Mouse (Mus musculus) brown adipose tissue, adult 24 weeks (tissue): ENCODE measurements at regions not wholly inside any gene's neighbourhood (a gene's known extent, or its start where the extent isn't known, plus 50 kb on each side); places are given as distances from the start of the nearest gene placed in this dataset.

Experiments used
- H3K27ac ChIP-seq: fragments of 200-500 bp; replicated peaks from 2 replicates; pipeline ENCODE4 v1.5.1; 2012; ENCODE audit warnings: low read depth, mild to moderate bottlenecking, low read length
- H3K4me1 ChIP-seq: fragments of 200-500 bp; 2 replicates; pipeline ENCODE4 v1.6.1; 2012; ENCODE audit warnings: low read length, mixed read lengths; ENCODE audit not compliant: control insufficient read depth, insufficient read depth, insufficient read length
- H3K4me3 ChIP-seq: fragments of 200-500 bp; 2 replicates; pipeline ENCODE4 v1.5.1; 2012; ENCODE audit warnings: low read depth, mild to moderate bottlenecking, low read length, moderate library complexity; ENCODE audit not compliant: insufficient read depth

DNA sequence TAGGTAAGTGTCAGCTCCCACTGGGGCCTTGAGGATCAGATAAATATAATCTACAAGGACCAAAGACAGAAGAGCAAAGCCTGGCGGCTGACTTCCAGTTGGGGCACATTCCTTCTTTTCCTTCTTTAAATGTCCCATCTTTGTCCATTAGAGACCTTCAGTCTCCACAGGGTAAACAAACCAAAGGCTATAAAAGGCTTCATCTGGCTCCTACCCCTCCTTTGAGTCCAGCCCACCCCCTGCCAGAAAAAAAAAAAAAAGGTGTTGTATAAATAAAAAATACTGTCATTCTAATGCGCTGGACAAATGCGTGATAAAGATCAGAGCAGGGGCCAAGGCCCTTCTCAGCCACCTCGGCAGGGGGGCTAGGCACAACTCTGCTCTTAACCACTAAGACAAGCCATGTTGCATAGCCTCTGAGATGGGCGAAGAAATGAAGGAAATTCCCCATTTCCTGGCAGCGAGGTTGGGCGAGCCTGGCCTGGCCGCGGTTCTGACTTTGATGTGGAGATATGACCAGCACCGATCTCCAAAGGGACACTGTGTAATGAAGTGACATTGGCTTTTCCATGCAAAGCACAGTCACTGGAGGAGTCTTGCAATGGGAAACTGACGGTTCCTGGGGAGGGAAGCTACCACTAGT lies 492.0 kb downstream of the Med13l start:
- Histone ChIP-seq H3K4me1 (peaks cover 15% of the 10 kb centered on the region), H3K4me3 (no peak overlapping the region), H3K27ac (peak overlapping the region; percentile 59)

DNA sequence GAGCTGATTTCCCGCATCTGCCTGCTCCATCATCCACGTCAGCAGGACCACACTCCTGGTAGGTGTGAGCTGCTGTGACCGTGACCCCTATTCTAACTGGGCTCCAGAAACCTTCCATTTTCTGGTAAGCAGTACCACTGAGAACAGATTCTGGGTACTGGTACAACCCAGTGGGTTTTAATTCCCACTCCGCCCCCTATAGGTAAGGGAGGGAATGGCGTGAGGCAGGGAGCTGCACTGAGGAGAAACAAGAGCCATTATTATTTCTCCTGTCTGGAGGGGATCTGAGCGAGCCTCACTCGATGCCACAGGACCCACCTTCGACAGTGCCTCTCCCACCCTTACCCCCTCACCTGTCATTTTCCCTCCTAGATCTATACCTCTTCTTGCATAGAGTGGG lies 493.3 kb downstream of the Med13l start:
- no peak overlapping the region for H3K4me3 ChIP-seq
- 0 out of 2 replicates have a peak overlapping the region, but pooled peaks have one; percentile 99 for H3K27ac ChIP-seq
- H3K4me1 ChIP-seq = peaks cover 21% of the 10 kb centered on the region

DNA sequence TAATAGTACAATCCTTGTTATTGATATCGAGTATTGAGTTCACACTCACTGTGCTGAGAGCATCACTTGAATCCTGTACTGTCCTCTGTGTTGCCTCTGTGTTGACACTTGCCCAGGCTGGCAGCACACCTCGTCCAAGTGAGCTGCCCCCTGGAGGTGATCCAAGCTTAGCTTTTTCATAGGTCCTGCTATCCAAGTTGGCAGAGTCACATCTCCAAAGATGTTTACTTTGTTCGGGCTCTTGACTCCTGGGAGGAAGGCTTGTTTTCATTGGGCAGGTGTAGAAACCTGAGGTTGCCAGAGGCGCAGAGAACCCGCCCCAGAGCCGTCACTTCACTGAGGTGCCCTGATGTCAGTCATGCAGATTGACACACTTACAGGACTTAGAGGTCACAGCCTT lies 493.9 kb downstream of the Med13l start:
- Histone ChIP-seq H3K4me1 (peaks cover 25% of the 10 kb centered on the region), H3K27ac (peak overlapping the region; percentile 99), H3K4me3 (no peak overlapping the region)

GRCm38 (mm10) chr5:119055430-119055829 lies 495.0 kb downstream of the Med13l start:
- Histone ChIP-seq H3K27ac (peak overlapping the region; percentile 99), H3K4me3 (no peak overlapping the region), H3K4me1 (peaks cover 28% of the 10 kb centered on the region)

DNA sequence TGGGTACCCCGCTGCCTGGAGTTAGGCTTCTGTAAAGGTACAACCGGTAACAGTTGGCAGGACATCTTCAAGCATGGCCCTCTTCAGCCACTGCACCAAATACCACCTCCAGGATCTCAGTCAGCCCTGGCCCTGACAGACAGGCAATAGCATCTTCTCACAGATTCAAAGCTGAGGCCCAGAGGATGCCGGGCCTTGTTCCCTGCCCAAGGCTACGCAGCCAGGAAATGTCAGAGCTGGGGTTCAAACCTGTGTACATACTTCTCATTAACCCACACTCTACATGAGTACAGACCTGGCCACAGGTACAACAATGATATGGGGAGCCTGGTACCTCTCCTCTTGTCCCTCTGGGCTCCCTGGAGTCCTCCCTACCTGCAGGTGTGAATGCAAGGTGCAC lies 497.3 kb downstream of the Med13l start:
- peak overlapping the region; percentile 94 for H3K27ac ChIP-seq
- H3K4me1 ChIP-seq = peaks cover 23% of the 10 kb centered on the region
- no peak overlapping the region for H3K4me3 ChIP-seq

DNA sequence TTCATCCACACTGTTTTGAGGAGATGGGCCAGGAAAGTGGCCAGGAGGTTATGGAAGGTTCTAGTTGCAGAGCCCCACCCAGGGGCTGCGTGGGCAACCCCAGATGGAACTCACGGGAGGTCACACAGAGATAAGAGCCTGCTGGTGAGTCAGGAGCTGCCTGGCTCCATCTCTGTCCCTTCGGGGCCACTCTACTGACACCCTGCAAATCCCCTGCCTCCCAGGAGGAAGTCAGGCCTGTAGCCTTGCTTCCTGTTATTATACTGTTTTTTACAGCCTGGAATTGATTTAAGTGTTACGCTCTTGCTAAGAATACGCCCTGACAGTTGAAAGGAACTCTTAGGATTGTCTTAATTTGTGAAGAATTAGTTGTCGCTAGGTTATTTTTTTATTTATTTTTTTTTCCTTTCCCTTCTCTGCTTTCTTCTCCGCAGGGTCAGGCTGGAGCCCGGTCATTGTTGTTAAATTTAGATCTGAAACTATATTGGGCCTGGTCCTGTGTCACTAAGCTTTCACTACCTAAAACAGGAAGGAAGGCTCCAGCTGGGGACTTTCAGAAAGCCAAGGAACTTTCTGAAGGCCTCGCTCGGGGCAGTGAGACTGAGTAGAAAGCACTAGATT lies 497.9 kb downstream of the Med13l start:
- Histone ChIP-seq H3K4me3 (no peak overlapping the region), H3K4me1 (peaks cover 23% of the 10 kb centered on the region), H3K27ac (peak overlapping the region; percentile 98)

- peaks cover 23% of the 10 kb centered on the region for H3K4me1 ChIP-seq
- peak overlapping the region; percentile 98 for H3K27ac ChIP-seq
- H3K4me3 ChIP-seq = no peak overlapping the region
Measured at GRCm38 (mm10) chr5:119059223-119059622, 498.7 kb downstream of the Med13l start.

DNA sequence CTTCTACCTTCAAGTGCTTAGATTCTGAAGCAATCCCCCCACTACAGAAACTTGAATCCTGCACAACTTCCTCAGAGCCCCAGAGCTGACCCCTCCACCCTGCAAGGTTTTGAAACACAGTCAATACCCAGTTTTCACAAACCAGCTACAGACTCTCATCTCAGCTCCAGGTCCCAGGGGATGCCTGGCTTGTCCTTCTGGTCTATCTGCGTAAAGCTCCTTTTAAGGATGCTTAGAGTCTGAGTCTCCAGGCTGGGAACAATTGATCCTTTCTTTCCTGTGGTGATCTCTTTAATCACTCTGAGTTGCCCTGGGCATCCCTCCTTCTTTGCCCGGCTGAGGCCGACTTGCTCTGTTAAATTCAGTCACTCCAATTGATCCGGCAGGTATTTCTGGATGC lies 500.4 kb downstream of the Med13l start:
- Histone ChIP-seq H3K4me1 (peaks cover 19% of the 10 kb centered on the region), H3K27ac (no peak overlapping the region), H3K4me3 (no peak overlapping the region)

GRCm38 (mm10) chr5:119062478-119062877 lies 502.0 kb downstream of the Med13l start:
- Histone ChIP-seq H3K27ac (no peak overlapping the region), H3K4me3 (no peak overlapping the region)

DNA sequence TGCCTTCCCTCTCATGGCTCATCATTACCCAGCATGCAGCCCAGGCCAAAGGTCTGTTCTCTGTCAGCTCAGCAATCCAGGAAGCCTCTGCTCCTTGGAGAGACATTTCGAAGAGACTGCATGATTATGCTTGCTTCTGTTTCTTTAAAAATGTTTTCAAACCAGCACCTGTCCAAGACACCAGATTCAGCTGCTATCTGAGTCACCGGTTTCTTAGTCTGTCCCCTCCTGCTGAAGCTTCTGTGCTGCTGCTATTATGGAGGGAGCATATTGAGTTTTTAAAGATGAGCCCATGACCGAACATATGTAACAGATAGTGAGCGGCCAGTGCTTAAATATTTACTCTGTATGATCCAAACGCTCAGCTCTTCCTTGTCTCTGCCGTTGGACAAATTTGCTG lies 506.2 kb downstream of the Med13l start:
- no peaks in the 10 kb centered on the region for H3K4me1 ChIP-seq
- no peak overlapping the region for H3K4me3 ChIP-seq

More at GRCm38 (mm10) chr5:119062478-119062877, 502.0 kb downstream of the Med13l start:
- H3K4me1 ChIP-seq = peaks cover 13% of the 10 kb centered on the region

DNA sequence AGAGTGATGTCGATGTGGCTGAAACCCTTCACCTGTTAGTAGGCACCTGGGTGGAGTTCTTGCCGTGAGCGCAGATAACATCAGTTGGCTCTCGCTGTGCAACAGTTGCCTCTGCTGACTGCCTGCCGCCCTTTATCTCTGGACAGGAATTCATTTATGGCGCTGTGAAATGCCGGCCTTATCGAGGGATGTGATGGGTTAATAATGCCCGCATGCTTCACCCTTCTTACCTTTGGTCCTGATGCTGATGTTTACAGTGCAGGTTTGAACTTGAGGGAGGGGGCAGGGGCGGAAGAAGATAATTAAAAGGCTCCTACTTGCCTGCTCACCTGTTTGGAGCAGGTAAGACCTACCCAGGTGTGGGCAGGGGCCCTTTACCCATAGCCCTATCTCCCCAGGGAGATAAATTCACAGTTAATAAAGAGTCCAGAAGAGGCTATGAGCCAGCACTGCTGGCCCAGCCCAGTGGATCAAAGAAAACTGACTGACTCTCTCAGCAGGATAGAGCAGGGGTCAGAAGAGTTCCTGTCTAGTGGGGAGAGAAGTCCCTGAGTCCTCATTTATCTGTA lies 509.4 kb downstream of the Med13l start:
- no peaks in the 10 kb centered on the region for H3K4me1 ChIP-seq
- no peak overlapping the region for H3K4me3 ChIP-seq
- no peak overlapping the region for H3K27ac ChIP-seq

More for the DNA sequence above, 506.2 kb downstream of the Med13l start:
- no peak overlapping the region for H3K27ac ChIP-seq

DNA sequence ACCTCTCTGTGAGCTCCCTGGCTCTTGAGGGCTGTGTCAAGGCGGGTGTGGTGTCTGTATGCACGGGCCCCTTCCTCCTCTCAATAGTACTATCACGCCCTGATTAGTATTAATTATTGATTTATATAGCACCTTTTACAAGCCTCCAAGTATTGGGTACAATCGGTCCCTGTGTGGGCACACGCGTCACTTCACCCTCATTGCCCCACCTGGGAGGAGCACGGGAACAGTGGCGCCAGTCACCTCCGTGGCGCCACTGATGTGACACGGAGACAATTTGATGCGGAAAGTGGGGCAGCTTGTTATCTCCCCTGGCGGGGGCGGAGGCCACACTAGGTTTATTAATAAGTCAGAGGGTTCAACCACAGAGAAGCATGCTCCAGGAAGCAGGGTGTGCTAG lies 512.2 kb downstream of the Med13l start:
- no peaks in the 10 kb centered on the region for H3K4me1 ChIP-seq
- H3K27ac ChIP-seq = no peak overlapping the region
- H3K4me3 ChIP-seq = no peak overlapping the region

GRCm38 (mm10) chr5:119080747-119081146 lies 520.3 kb downstream of the Med13l start:
- Histone ChIP-seq H3K4me1 (no peaks in the 10 kb centered on the region; the same call in 1 of the 2 replicates), H3K27ac (no peak overlapping the region), H3K4me3 (no peak overlapping the region)

DNA sequence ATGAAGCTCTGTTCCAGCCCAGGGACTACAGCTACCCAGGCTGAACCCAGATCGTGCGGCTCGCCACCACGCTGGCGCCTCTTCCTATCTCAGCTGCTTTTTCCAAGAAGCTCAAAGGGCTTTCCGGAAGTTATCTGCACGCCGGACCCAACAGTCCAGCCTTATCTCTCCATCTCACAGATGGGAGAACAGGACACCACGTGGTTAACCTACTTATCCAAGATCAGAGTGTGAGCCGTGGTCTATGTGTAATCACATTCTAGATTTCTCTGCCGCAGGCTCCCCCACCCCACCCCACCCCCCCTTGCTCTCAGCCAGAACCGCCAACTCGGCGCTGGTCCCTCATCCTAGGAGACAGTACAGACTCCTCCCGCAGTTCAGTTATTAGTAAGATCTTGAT lies 522.4 kb downstream of the Med13l start:
- H3K4me1 ChIP-seq = no peaks in the 10 kb centered on the region; the same call in 1 of the 2 replicates
- no peak overlapping the region for H3K27ac ChIP-seq
- H3K4me3 ChIP-seq = no peak overlapping the region

DNA sequence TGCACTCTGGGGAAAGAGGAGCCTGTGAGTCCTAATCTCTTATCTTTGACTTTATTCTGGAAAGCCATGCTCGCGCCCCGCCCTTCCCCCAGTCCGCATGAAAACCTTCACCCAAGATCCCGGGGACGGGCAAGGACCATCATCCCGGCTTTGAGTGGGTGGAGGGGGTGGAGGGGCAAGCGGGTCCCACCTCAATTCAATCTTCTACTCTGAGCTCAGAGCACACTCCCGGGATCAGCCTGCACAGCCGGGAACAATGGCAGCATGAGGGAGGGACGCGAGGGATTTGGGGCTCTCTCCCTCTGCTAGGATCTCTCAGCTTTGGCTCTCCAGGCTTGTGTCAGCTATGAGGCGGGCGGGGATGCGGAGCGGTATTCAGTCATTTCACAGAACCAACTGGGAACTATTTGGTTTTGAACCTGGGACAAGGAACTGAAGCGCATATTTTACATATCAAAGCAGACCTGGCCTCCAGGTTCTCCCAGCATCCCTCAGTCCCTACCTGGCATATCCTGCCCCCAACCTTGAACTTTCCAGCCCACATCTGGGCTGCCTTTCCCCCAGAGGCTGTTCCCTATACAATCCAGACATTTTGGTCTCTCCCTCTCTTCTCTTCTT lies 537.2 kb downstream of the Med13l start:
- Histone ChIP-seq H3K4me1 (peaks cover 3% of the 10 kb centered on the region; the same call in 1 of the 2 replicates), H3K27ac (no peak overlapping the region), H3K4me3 (no peak overlapping the region)
